Mouse (Mus musculus): ENCODE results near the gene Hrk. TPM values are rescaled to one million over a fixed set of nuclear protein-coding genes. Genes with fewer than 3 reads are reported as not detected.

Gene Hrk
- polyA plus RNA-seq, 1 experiment from 2014 or later = 4.3 TPM

DNA sequence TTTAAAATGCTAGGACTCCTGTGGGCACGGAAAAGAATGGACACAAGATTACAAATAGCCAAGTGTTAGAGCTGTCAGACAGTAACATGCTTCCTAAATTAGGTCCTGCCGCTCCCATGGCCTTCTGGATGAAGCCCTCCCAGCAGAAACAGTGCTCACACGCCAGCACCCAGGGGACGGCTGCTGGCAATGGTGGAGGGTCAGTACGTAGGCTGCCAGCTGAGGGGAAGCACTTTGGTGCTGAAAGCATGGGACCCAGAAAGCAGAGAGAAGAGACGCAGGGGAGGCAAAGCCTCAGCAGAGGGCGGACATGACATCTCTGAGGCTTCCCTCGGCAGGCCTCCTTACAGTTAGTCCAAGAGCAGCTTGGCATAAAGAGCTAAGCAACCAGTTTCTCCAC, 24.8 kb upstream of the Hrk start:
- DNase-seq (ENCODE audit: low spot score) = no peak
- no peaks in the 10 kb centered on the region for H3K27me3 ChIP-seq (ENCODE audit: control insufficient read depth, insufficient read depth, low read length)
- H3K4me1 ChIP-seq (replicated peaks; ENCODE audit: control insufficient read depth, insufficient read depth, low read length) = no peaks in the 10 kb centered on the region
- no peak overlapping the region for H3K4me2 ChIP-seq (replicated peaks)
- peaks cover 49% of the 10 kb centered on the region for H3K36me3 ChIP-seq (replicated peaks; ENCODE audit: control insufficient read depth, insufficient read depth)
- no peaks in the 10 kb centered on the region for H3K9me3 ChIP-seq (ENCODE audit: control insufficient read depth, low read length)
- no peak for ATAC-seq (ENCODE audit: low FRiP score)
- H3K4me3 ChIP-seq (replicated peaks; ENCODE audit: low read length) = no peak overlapping the region
- H3K9ac ChIP-seq = no peak overlapping the region
- H3K27ac ChIP-seq = no peak overlapping the region
- WGBS = 91% methylated on average over 8 of the region's 8 CpGs

DNA sequence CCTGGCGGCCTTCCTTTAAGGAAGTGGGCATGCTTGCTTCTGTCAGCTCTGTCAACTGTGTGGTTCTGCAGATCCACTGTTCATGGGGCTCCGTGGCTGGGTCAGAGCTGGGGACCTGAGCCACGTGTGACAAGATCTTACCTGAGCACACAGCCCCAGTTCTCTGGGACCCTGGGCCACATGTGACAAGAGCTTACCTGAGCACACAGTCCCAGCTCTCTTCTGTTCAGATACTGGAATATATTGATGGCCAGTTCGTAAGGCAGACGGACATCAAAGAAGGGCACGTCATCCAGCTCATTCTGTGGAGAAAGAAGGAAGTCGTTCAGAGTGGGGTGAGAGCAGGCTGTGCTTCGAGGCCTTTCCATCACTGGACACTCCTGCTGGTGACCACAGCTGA, 22.0 kb upstream of the Hrk start:
- 89% methylated on average over 8 of the region's 8 CpGs for WGBS
- Histone ChIP-seq H3K4me1 (replicated peaks; ENCODE audit: control insufficient read depth, insufficient read depth, low read length) (peaks cover 28% of the 10 kb centered on the region), H3K4me3 (replicated peaks; ENCODE audit: low read length) (no peak overlapping the region), H3K36me3 (replicated peaks; ENCODE audit: control insufficient read depth, insufficient read depth) (peaks cover 49% of the 10 kb centered on the region), H3K9me3 (ENCODE audit: control insufficient read depth, low read length) (no peaks in the 10 kb centered on the region), H3K27me3 (ENCODE audit: control insufficient read depth, insufficient read depth, low read length) (no peaks in the 10 kb centered on the region), H3K9ac (no peak overlapping the region), H3K4me2 (replicated peaks) (no peak overlapping the region), H3K27ac (no peak overlapping the region)
- DNase-seq (ENCODE audit: low spot score) = no peak
- ATAC-seq (ENCODE audit: low FRiP score) = no peak

DNA sequence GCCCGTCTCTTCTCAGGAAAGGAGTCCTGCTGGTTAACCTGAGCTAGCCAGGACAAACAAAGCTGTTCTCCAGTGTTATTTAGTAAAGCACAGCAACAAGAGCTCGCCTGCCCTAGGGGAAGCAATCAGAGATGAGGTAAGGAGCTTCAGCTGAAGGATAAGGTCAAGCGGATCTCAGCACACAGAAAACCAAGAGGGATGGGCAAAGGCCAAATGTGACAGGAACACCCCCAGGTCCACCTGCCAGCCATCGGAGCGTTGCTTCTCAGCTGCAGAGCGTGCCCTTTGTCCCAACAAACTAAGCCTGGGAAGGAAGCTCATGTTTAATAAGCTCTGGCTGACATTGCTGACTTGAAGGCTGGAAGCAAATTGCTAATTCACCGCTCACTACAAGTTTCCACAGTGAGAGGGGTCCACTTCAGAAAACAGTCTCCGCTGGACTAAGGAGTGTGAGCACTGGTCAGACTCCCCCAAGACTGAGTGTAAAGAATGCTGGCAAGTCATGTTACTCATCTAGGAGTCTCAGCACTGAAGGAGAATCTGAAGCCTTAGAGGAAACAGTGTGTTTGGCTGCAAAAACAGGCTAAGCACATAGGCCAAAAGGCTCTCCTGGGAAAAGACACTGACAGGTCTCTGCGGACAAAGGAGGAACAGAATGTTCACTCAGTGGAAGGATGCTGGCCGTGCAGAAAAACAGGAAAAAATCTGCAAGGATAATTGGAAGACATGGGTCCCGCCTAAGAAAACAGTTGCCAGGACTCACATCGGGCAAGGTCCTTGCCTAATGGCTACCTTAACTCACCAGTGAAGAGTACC, 21.0 kb upstream of the Hrk start:
- peaks cover 28% of the 10 kb centered on the region for H3K4me1 ChIP-seq (replicated peaks; ENCODE audit: control insufficient read depth, insufficient read depth, low read length)
- H3K27ac ChIP-seq = no peak overlapping the region
- peaks cover 40% of the 10 kb centered on the region for H3K36me3 ChIP-seq (replicated peaks; ENCODE audit: control insufficient read depth, insufficient read depth)
- H3K9ac ChIP-seq = no peak overlapping the region
- no peaks in the 10 kb centered on the region for H3K9me3 ChIP-seq (ENCODE audit: control insufficient read depth, low read length)
- no peaks in the 10 kb centered on the region for H3K27me3 ChIP-seq (ENCODE audit: control insufficient read depth, insufficient read depth, low read length)
- ATAC-seq (ENCODE audit: low FRiP score) = no peak
- H3K4me2 ChIP-seq (replicated peaks) = no peak overlapping the region
- DNase-seq (ENCODE audit: low spot score) = no peak
- H3K4me3 ChIP-seq (replicated peaks; ENCODE audit: low read length) = no peak overlapping the region
- 76% methylated on average over 12 of the region's 12 CpGs for WGBS

DNA sequence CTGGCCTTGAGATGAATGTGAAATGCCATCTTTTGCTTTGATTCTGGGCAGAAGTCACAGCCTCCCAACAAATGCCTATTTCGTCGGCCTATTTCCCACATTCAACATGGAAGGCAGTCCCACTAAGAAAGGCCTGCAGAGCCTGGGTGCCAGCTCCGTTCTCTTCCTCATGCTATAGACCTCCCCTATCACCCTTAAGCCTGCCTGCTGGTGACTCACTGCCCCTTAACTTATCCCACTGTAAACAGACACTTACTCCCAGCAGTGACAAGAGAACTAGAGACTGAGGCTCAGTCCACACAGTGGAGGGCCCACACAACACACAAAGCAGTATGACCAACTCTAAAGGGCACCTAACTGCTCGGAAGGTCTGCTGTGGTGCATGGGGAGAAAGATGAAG, 20.1 kb upstream of the Hrk start:
- WGBS = 93% methylated on average over 4 of the region's 4 CpGs
- Histone ChIP-seq H3K4me2 (replicated peaks) (no peak overlapping the region), H3K4me3 (replicated peaks; ENCODE audit: low read length) (no peak overlapping the region), H3K36me3 (replicated peaks; ENCODE audit: control insufficient read depth, insufficient read depth) (peaks cover 31% of the 10 kb centered on the region), H3K27me3 (ENCODE audit: control insufficient read depth, insufficient read depth, low read length) (no peaks in the 10 kb centered on the region), H3K4me1 (replicated peaks; ENCODE audit: control insufficient read depth, insufficient read depth, low read length) (peaks cover 28% of the 10 kb centered on the region), H3K9ac (peak overlapping the region; percentile 5; the same call in 1 of the 2 replicates), H3K9me3 (ENCODE audit: control insufficient read depth, low read length) (no peaks in the 10 kb centered on the region), H3K27ac (no peak overlapping the region)
- no peak for ATAC-seq (ENCODE audit: low FRiP score)
- no peak for DNase-seq (ENCODE audit: low spot score)

DNA sequence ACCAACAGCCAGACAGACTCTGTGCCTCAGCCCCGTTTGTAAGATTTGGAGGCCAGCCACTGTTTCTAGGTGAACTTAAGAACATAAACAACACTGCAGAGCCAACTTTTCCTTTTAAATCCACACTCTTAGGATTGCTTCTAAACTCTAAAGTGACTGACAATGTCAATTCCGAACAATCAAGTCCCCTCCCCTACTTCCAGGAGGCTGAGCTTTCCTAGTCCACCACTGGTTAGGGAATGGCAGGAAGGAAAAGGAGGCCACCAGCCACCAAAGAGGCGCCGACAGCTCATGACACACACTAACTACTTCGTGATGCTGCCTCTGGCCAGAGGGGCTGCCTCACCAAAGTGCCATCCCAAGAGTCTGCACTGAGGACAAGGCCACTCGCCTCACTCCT, 19.7 kb upstream of the Hrk start:
- ATAC-seq (ENCODE audit: low FRiP score) = no peak
- no peak overlapping the region for H3K27ac ChIP-seq

DNA sequence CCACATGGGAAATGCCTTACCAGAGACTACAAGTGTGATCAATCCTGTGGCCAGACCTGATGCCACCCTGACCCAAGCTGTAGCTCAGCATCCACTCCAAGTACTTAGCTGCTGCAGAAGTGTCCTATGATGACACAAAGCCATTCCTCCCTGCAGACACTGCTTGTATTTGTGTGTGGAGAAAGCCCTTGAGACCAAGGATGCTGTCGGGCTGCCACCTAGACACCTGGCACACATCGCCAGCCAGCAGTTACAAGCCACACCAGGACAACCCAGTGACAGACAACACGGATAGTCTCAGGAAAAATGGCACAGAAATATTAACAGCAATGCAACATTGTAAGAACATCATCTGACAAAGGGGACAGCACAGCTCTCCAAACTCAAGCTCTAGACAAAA, 19.0 kb upstream of the Hrk start:
- Histone ChIP-seq H3K4me3 (replicated peaks; ENCODE audit: low read length) (no peak overlapping the region), H3K27me3 (ENCODE audit: control insufficient read depth, insufficient read depth, low read length) (no peaks in the 10 kb centered on the region), H3K36me3 (replicated peaks; ENCODE audit: control insufficient read depth, insufficient read depth) (peaks cover 22% of the 10 kb centered on the region), H3K4me1 (replicated peaks; ENCODE audit: control insufficient read depth, insufficient read depth, low read length) (peaks cover 28% of the 10 kb centered on the region), H3K9me3 (ENCODE audit: control insufficient read depth, low read length) (no peaks in the 10 kb centered on the region), H3K4me2 (replicated peaks) (no peak overlapping the region), H3K27ac (peak overlapping the region; percentile 80), H3K9ac (no peak overlapping the region)
- ATAC-seq (ENCODE audit: low FRiP score) = no peak
- WGBS = 75% methylated on average over 3 of the region's 3 CpGs
- no peak for DNase-seq (ENCODE audit: low spot score)

More for the DNA sequence above, 19.7 kb upstream of the Hrk start:
- Histone ChIP-seq H3K36me3 (replicated peaks; ENCODE audit: control insufficient read depth, insufficient read depth) (peaks cover 27% of the 10 kb centered on the region), H3K4me2 (replicated peaks) (no peak overlapping the region), H3K27me3 (ENCODE audit: control insufficient read depth, insufficient read depth, low read length) (no peaks in the 10 kb centered on the region), H3K9ac (no peak overlapping the region), H3K4me1 (replicated peaks; ENCODE audit: control insufficient read depth, insufficient read depth, low read length) (peaks cover 28% of the 10 kb centered on the region), H3K4me3 (replicated peaks; ENCODE audit: low read length) (no peak overlapping the region), H3K9me3 (ENCODE audit: control insufficient read depth, low read length) (no peaks in the 10 kb centered on the region)
- no peak for DNase-seq (ENCODE audit: low spot score)
- WGBS = 91% methylated on average over 6 of the region's 6 CpGs

DNA sequence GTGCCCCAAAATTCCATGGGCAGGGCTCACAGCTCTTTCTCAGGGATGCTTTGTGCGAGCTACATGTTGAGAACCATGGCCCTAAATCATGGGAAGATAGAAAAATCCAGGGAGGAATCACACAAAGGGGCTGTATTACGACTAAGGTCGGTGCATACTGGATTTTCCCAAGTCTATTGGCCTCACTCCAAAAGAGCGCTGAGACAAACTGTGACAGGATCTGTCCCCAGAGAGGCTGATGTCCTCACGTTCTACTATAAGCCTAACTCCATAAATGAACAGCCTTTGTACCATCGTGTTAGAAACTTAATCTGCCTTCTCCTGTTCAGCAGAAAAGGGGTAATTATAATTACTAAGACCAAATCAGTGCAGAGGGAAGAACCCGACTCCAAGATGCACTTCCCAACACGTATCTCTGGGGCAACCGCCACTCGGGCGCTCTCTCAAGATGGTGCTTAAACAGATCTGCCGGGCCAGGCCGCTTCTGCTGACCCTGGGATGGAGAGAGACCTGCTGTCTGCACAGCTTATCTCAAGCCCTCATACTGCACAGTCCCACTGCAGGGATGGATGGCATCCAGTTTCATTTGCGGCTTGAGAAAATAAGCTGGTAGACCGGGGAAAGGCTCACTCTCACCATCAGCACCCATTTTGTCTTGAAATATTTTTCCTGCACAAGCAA, 18.3 kb upstream of the Hrk start:
- Histone ChIP-seq H3K9me3 (ENCODE audit: control insufficient read depth, low read length) (no peaks in the 10 kb centered on the region), H3K9ac (no peak overlapping the region; the same call in 1 of the 2 replicates), H3K36me3 (replicated peaks; ENCODE audit: control insufficient read depth, insufficient read depth) (peaks cover 16% of the 10 kb centered on the region), H3K4me2 (replicated peaks) (no peak overlapping the region), H3K4me3 (replicated peaks; ENCODE audit: low read length) (no peak overlapping the region), H3K27me3 (ENCODE audit: control insufficient read depth, insufficient read depth, low read length) (no peaks in the 10 kb centered on the region), H3K27ac (peak overlapping the region; percentile 80), H3K4me1 (replicated peaks; ENCODE audit: control insufficient read depth, insufficient read depth, low read length) (peaks cover 28% of the 10 kb centered on the region)
- WGBS = 65% methylated on average over 15 of the region's 15 CpGs
- DNase-seq (ENCODE audit: low spot score) (peak; percentile 45), ATAC-seq (ENCODE audit: low FRiP score) (no peak)

DNA sequence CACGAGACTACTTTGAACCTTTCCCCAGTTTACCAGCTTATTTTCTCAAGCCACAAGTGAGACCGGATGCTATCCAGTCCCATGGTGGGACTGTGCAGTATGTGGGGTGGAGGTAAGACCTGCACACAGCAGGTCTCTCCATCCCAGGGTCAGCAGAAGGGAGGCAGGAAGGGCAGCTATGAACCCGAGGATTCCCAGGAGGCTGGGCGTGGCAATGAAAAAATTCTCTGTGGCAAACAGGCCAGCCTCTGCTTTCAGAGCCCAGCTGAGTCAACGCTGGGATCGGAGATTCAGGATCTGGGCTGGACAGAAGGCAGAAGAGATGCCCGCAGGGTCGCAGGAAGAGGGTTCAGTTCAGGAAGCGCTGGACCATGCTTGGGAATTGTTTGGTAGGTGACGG, 17.2 kb upstream of the Hrk start:
- Histone ChIP-seq H3K9me3 (ENCODE audit: control insufficient read depth, low read length) (no peaks in the 10 kb centered on the region), H3K4me3 (replicated peaks; ENCODE audit: low read length) (no peak overlapping the region), H3K4me1 (replicated peaks; ENCODE audit: control insufficient read depth, insufficient read depth, low read length) (peaks cover 28% of the 10 kb centered on the region), H3K4me2 (replicated peaks) (no peak overlapping the region), H3K36me3 (replicated peaks; ENCODE audit: control insufficient read depth, insufficient read depth) (peaks cover 14% of the 10 kb centered on the region; the same call in 1 of the 2 replicates), H3K9ac (peak overlapping the region; percentile 28; the same call in 1 of the 2 replicates), H3K27ac (peak overlapping the region; percentile 80; the same call in 1 of the 2 replicates), H3K27me3 (ENCODE audit: control insufficient read depth, insufficient read depth, low read length) (no peaks in the 10 kb centered on the region)
- WGBS = 84% methylated on average over 10 of the region's 10 CpGs
- DNase-seq (ENCODE audit: low spot score) = no peak
- ATAC-seq (ENCODE audit: low FRiP score) = no peak

DNA sequence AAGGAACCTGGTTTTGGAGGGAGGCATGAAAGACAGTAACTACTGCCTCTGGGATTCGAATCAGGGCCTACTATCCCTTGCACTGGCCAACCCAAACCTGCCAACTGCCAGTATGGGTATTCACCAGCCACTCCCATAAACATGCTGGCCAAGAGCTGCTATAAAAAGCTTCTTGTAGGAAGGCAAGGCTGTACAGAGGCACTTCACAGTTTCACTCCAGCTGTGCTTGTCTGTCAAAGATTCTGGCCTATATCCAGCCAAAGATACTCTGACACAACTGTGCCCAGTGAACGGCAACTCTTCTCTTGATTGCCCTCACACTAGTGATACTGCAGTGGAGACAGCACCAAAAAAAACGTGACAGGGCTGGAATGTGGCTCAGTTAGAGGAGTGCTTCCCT, 14.7 kb upstream of the Hrk start:
- Histone ChIP-seq H3K4me2 (replicated peaks) (no peak overlapping the region), H3K9ac (no peak overlapping the region), H3K27me3 (ENCODE audit: control insufficient read depth, insufficient read depth, low read length) (no peaks in the 10 kb centered on the region), H3K4me3 (replicated peaks; ENCODE audit: low read length) (no peak overlapping the region), H3K9me3 (ENCODE audit: control insufficient read depth, low read length) (no peaks in the 10 kb centered on the region), H3K4me1 (replicated peaks; ENCODE audit: control insufficient read depth, insufficient read depth, low read length) (peaks cover 43% of the 10 kb centered on the region), H3K27ac (no peak overlapping the region), H3K36me3 (replicated peaks; ENCODE audit: control insufficient read depth, insufficient read depth) (peaks cover 14% of the 10 kb centered on the region; the same call in 1 of the 2 replicates)
- 85% methylated on average over 3 of the region's 3 CpGs for WGBS
- DNase-seq (ENCODE audit: low spot score) = no peak
- ATAC-seq (ENCODE audit: low FRiP score) = no peak

Measured in hindbrain, embryonic 14.5 days (tissue).